Mouse (Mus musculus) left cerebral cortex, postnatal 10 days (tissue): ENCODE measurements at regions not wholly inside any gene's neighbourhood (a gene's known extent, or its start where the extent isn't known, plus 50 kb on each side); places are given as distances from the start of the nearest gene placed in this dataset.

Experiments used
- DNase-seq, 2 experiments: peaks; one replicate each; pipeline ENCODE4 v3.0.0; 2021 to 2022; ENCODE audit warnings: low spot score in 2 of 2, mixed read lengths in 1 of 2; ENCODE audit errors: extremely low spot score in 1 of 2
- intact Hi-C: fragments of 180-260 bp; cut with DNase I; formaldehyde crosslinking; loops from one replicate; pipeline ENCODE4 v1.15.1; 2025

DNA sequence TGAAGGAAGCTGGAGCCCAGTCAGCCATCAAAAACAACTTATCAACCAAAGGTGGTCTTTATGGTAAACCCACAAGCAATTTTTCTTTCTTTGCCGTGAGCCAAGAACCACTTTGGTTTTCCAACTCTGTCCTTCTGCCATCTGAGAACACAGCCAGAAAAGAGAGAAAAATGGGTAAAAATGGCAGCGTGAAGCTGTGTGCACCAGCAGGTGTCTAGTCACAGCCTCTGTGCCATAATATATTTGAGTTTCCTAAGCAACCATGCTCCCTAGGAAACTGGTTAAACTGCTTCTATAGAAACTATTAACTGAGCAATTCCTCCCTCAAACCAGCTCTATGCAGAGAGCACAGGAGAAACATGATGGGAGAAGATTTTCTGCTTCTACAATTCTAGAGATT lies 1402.2 kb downstream of the Pcdh9 start:
- intact Hi-C loops: no loop called here
- peak in 1 of 2 experiments; percentile 6 for DNase-seq
